Mouse (Mus musculus) gastrocnemius, postnatal 4 days (tissue): ENCODE measurements around the gene Comt. TPM values are rescaled to one million over a fixed set of nuclear protein-coding genes. Genes with fewer than 3 reads are reported as not detected.

Source experiments
- DNase-seq, 2 experiments: peaks; one replicate each; pipeline ENCODE4 v3.0.0; 2021 to 2022; ENCODE audit warnings: low spot score in 2 of 2, mixed read lengths in 2 of 2
- microRNA-seq: library from miRNA; unstranded; fragments of <30 nt; microRNA quantifications from one replicate; pipeline ENCODE4 v1.2.0, GENCODE M21; 2021
- total RNA-seq, 2 experiments: library from RNA; stranded (reverse); gene quantifications; 2 replicates each; pipeline ENCODE4 v1.2.3; 2021

Gene Comt
- total RNA-seq, 2 experiments from 2014 or later: 52.9 to 62.8 TPM

DNA sequence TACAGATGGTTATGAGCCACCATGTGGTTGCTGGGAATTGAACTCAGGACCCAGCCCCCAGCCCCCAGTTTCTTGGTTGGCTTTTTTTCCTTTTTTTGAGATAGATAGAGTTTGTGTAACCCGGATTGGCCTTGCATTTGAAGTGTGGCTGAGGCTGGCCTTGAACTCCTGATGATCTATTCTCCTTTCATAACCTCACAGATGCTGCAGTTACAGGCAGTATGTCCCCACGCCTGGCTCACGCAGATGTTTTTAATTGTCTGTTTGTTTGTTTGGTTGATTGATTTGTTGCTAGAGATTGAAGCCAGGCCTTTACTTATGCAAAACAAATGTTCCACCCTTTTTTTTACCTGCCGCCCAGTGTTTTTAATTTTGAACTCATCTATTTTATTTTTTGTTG, 59.8 kb downstream of the Comt start:
- DNase-seq: no peak

- no peak for DNase-seq
Observed at GRCm38 (mm10) chr16:18362948-18363347, 63.7 kb downstream of the Comt start.

DNA sequence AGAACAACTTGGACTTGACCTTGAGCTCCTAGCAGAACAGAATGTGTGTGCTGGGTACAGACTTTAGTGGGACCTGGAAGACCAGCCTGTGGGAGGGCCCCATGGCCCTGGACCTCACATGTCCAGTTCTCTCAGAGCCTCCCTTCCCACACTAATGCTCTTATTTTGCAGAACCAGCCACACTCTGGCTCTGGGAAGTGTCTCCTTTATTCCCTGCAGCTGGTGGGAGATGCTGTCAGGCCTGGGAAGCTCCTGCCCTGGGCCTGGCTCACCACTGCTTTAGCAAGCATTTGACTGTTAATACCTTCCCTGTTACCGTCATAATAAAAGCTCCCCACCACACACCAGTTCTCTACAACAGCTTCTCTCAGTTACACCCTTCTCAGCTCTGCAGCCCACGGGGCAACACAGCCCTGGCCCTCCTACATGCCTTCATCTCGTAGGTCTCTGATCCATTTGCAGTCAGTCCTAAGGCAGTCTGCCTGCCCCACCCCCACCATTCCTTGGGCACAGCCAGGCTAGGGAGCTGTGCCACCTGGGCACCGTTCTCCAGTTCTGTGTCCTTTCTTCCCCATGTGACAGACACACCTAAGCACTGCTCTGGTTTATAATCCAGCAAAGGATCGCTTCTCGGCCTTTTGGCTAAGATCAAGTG, 66.4 kb downstream of the Comt start:
- DNase-seq: no peak

DNA sequence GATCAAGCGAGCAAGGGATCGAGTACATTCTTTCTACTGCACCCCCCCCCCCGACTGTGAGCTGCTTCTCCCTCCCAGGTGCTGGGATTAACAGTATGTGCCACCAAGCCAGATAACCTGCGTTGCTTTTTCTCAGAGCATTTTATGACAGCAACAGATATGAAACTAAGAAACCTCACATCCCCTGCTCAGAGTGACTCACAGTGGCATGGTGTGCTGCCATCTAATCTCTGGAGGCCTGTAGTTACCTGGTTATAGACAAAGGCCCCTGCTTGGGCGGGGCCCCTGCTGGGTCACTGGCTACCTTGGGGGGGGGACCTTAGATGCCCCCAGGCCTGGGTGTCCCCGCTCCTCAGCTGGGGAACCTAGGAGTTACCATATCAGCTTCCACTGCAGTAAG, 68.7 kb downstream of the Comt start:
- no peak for DNase-seq

GRCm38 (mm10) chr16:18356961-18357360, 69.7 kb downstream of the Comt start:
- no peak for DNase-seq

Small RNAs within 50 kb of the gene (microRNA-seq; reads per million reads assigned to microRNA genes)
- gene Gm26219: not detected

Other genes starting within 250 kb of the Comt start
- gene Ccdc188, start 209.0 kb downstream of the Comt start, total RNA-seq: not detected
- 10 to 100 TPM; 37.7 to 42.1 TPM for gene Zdhhc8, start 191.7 kb downstream of the Comt start, total RNA-seq
- 10 to 100 TPM; 31.6 to 37.2 TPM for gene Trmt2a, start 178.2 kb downstream of the Comt start, total RNA-seq
- gene Ranbp1, start 178.1 kb downstream of the Comt start, total RNA-seq: 100 to 1,000 TPM; 105 to 109 TPM
- gene Gm49776, start 168.5 kb downstream of the Comt start, total RNA-seq: not detected
- 10 to 100 TPM; 46.4 to 56.6 TPM for gene Dgcr8, start 137.6 kb downstream of the Comt start, total RNA-seq
- gene Tango2, start 78.7 kb downstream of the Comt start, total RNA-seq: 10 to 100 TPM; 18.7 to 18.8 TPM
- gene Arvcf, start 78.7 kb downstream of the Comt start, total RNA-seq: 10 to 100 TPM; 34.6 to 36.9 TPM
- gene Txnrd2, start 468 bp downstream of the Comt start, total RNA-seq: 10 to 100 TPM; 10.1 to 14.9 TPM
- gene Gnb1l, start 71.9 kb upstream of the Comt start, total RNA-seq: 1 to 10 TPM; 4.5 to 6.0 TPM
- gene Rtl10, start 72.0 kb upstream of the Comt start, total RNA-seq: 1 to 10 TPM; 6.7 to 6.8 TPM
- gene Tbx1, start 163.8 kb upstream of the Comt start, total RNA-seq: 10 to 100 TPM in 1 of 2 experiments, 1 to 10 TPM in 1; 3.9 to 10.8 TPM
- under 1 TPM in 1 of 2 experiments, not detected in 1; 0.27 TPM for gene Gp1bb, start 195.6 kb upstream of the Comt start, total RNA-seq
- 1 to 10 TPM; 2.2 to 3.6 TPM for gene Gm49601, start 199.6 kb upstream of the Comt start, total RNA-seq
- gene Sept5, start 203.1 kb upstream of the Comt start, total RNA-seq: 10 to 100 TPM; 11.3 to 12.9 TPM